Mouse (Mus musculus): ENCODE data around the gene Ugt1a6b. TPM values are rescaled to one million over a fixed set of nuclear protein-coding genes. Genes with fewer than 3 reads are reported as not detected.

Gene Ugt1a6b
- polyA plus RNA-seq, 1 experiment from 2014 or later = 0.55 TPM

DNA sequence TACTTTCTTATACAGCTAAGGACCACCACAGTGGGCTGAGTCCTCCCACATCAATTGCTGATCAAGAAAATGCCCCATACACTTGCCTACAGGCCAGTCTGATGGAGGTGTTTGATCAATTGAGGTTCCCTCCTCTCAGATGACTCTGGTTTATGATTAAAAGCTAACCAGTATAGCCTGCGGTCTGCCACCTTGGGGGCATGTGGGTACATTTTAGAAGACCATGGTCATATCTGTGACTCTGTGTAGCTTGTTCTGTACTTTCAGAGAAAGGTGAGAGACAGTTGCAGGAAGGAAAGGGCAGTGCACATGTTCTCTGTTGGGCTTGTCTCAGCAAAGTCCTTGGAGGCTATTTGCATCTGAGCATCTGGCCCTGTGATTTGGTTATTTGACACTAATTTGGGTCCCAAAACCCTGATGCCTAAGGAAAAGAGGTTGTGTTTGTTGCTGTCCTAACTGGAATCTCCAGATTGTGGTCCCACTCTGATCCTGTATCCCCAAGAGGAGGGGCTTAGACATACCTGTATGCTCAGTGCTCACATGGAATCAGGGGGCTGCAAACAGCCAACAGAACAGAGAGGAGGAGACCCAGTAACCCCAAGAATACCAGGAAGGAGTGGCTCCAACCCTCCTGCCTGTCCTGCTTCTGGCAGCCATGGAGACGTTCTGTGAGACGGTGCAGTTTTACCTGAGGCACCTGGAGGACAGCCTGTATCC lies 129.8 kb downstream of the Ugt1a6b start:
- peaks cover 76% of the 10 kb centered on the region for H3K9me3 ChIP-seq (replicated peaks; ENCODE audit: low read length)
- no peak overlapping the region for H3K4me3 ChIP-seq (replicated peaks; ENCODE audit: low read depth, low read length)
- H3K4me1 ChIP-seq (replicated peaks; ENCODE audit: insufficient read depth, low read length) = no peaks in the 10 kb centered on the region
- no peaks in the 10 kb centered on the region for H3K27me3 ChIP-seq (ENCODE audit: insufficient read depth, low read length)
- no peaks in the 10 kb centered on the region for H3K36me3 ChIP-seq (ENCODE audit: insufficient read depth, low read length)
- no peak overlapping the region for H3K4me2 ChIP-seq (ENCODE audit: low read length)
- DNase-seq (ENCODE audit: low spot score) = no peak
- no peak overlapping the region for H3K9ac ChIP-seq (ENCODE audit: low read depth, low read length)
- TF ChIP-seq CTCF (IDR thresholded peaks at IDR 0.05; ENCODE audit: low read depth) = no peak
- H3K27ac ChIP-seq = no peak overlapping the region
- ATAC-seq (replicated peaks; ENCODE audit: low FRiP score, low read depth) = no peak
- 50% methylated on average over 3 of the region's 3 CpGs for WGBS

DNA sequence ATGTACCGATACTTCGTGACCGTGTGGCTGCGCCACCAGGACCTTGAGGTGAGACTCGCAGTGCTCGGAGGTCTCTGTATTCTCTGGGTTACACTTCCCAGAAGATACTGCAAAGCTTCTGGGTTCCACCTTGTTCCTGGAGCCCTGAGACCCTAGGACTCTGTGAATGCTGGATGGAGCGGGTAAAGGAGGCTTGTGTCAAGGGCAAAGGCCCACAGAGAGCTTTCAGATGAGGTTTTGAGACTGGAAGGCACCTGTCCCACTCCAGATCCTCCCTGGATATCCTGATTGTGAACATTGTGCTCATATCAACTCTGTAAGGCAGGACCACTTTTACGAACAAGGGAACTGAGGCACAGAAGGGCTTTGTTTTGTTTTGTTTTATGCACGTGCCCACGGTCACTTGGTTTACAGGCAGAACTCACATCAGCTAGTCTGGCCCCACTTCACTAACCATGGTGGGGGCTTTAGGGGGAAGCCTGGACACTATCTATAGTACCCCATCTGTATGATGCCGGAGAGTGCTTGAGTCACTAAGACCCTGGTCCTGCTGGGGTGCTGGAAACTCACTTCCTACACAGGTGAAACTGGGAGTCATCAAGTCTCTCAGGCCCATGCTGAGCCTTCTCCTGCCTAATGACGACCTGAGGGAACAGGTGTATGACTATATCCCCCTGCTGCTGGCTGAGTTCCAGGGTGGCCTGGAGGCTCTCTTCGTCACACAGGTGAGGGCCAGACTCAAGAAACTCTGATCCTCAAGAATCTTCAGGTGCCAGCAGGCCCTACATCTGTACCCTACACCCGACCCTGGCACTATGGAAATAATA lies 130.6 kb downstream of the Ugt1a6b start:
- DNase-seq (ENCODE audit: low spot score) (no peak), ATAC-seq (replicated peaks; ENCODE audit: low FRiP score, low read depth) (no peak)
- no peaks in the 10 kb centered on the region for H3K4me1 ChIP-seq (replicated peaks; ENCODE audit: insufficient read depth, low read length)
- WGBS = 65% methylated on average over 14 of the region's 14 CpGs
- TF ChIP-seq CTCF (IDR thresholded peaks at IDR 0.05; ENCODE audit: low read depth) = no peak
- H3K9me3 ChIP-seq (replicated peaks; ENCODE audit: low read length) = peaks cover 76% of the 10 kb centered on the region
- H3K4me2 ChIP-seq (ENCODE audit: low read length) = no peak overlapping the region
- no peak overlapping the region for H3K9ac ChIP-seq (ENCODE audit: low read depth, low read length)
- H3K27me3 ChIP-seq (ENCODE audit: insufficient read depth, low read length) = no peaks in the 10 kb centered on the region
- H3K4me3 ChIP-seq (replicated peaks; ENCODE audit: low read depth, low read length) = no peak overlapping the region
- no peak overlapping the region for H3K27ac ChIP-seq
- no peaks in the 10 kb centered on the region for H3K36me3 ChIP-seq (ENCODE audit: insufficient read depth, low read length)

DNA sequence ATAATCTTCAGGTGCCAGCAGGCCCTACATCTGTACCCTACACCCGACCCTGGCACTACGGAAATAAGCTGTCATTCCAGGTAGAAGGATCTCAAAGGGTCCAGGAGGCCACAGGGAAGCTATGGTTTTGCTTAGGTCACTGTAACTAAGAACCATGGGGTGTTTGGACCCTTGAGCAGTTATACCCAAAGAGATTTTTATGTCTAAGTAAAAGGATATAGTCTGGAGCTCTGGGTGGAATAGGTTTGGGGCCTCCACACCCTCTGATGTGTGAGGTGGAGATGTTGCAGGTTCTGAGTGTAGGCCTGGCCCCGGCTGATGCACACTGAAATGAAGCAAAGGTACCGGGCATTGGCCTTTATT lies 131.2 kb downstream of the Ugt1a6b start:
- ATAC-seq (replicated peaks; ENCODE audit: low FRiP score, low read depth) = no peak
- Histone ChIP-seq H3K4me1 (replicated peaks; ENCODE audit: insufficient read depth, low read length) (no peaks in the 10 kb centered on the region), H3K9ac (ENCODE audit: low read depth, low read length) (no peak overlapping the region), H3K27me3 (ENCODE audit: insufficient read depth, low read length) (no peaks in the 10 kb centered on the region), H3K4me2 (ENCODE audit: low read length) (no peak overlapping the region), H3K4me3 (replicated peaks; ENCODE audit: low read depth, low read length) (no peak overlapping the region), H3K27ac (no peak overlapping the region), H3K9me3 (replicated peaks; ENCODE audit: low read length) (peaks cover 72% of the 10 kb centered on the region), H3K36me3 (ENCODE audit: insufficient read depth, low read length) (no peaks in the 10 kb centered on the region)
- no peak for TF ChIP-seq CTCF (IDR thresholded peaks at IDR 0.05; ENCODE audit: low read depth)
- DNase-seq (ENCODE audit: low spot score) = no peak
- 61% methylated on average over 4 of the region's 4 CpGs for WGBS

DNA sequence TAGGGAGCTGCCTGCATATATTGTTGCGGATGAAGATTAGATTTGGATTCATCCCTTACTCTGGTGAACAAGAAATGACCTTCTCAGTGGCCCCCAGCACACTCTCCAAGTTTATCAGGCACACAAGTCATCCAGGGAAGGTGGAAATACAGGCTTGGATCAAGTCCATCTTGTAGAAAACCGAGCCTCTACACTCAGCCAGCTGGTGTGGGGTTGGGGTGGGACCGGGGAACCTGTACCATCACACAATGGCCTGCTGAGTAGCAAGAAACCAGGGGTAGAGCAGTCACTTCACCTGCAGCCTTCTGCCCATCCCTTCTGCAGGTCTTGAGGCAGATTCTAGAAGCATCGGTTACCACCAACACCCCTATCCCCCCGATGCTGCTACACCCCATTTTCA lies 131.6 kb downstream of the Ugt1a6b start:
- Histone ChIP-seq H3K9ac (ENCODE audit: low read depth, low read length) (no peak overlapping the region), H3K9me3 (replicated peaks; ENCODE audit: low read length) (peaks cover 74% of the 10 kb centered on the region), H3K4me3 (replicated peaks; ENCODE audit: low read depth, low read length) (no peak overlapping the region), H3K4me1 (replicated peaks; ENCODE audit: insufficient read depth, low read length) (no peaks in the 10 kb centered on the region), H3K4me2 (ENCODE audit: low read length) (no peak overlapping the region), H3K27me3 (ENCODE audit: insufficient read depth, low read length) (no peaks in the 10 kb centered on the region), H3K27ac (no peak overlapping the region), H3K36me3 (ENCODE audit: insufficient read depth, low read length) (no peaks in the 10 kb centered on the region)
- TF ChIP-seq CTCF (IDR thresholded peaks at IDR 0.05; ENCODE audit: low read depth) = no peak
- ATAC-seq (replicated peaks; ENCODE audit: low FRiP score, low read depth) (no peak), DNase-seq (ENCODE audit: low spot score) (no peak)
- WGBS = 40% methylated on average over 5 of the region's 5 CpGs

DNA sequence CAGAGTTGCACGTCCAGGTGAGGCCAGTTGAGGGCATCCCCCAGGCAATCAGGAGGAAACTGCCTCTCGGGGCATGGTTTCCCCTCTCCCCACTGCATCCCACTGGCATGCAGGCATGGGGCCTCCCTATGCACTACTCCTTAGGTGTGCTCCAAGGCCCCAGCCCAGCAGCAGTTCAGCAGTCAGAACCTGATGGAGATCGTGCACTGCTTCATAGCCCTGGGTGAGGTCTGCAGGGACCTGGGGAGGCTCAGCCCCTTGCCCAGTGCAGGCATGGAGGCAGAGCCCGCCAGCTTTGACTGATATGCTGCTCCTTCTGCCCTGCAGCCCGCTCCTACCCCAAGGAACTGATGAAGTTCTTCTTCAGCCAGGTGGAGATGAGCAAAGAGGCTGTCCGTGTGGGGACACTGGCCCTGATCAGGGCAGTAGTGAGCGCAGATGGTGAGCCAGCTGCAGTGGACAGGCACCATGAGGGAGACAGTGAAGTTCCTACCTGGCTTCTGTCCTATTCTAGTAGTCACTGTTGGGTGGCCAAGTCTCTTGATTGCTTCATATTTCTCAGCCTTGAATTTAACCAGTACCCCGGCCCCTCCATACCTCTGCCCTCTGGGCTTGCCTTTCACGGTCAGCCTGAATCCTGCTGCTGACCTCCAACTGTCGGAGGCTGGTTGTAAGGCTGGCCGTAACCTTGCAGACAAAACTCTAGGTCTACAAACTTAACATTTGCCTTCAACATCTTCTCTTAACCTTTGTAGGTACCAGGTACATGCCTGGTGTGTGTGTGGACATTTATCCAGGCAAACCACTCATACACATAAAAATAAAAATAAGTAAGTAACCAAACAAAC lies 132.2 kb downstream of the Ugt1a6b start:
- H3K27me3 ChIP-seq (ENCODE audit: insufficient read depth, low read length) = no peaks in the 10 kb centered on the region
- H3K4me1 ChIP-seq (replicated peaks; ENCODE audit: insufficient read depth, low read length) = no peaks in the 10 kb centered on the region
- TF ChIP-seq CTCF (IDR thresholded peaks at IDR 0.05; ENCODE audit: low read depth) = no peak
- H3K9ac ChIP-seq (ENCODE audit: low read depth, low read length) = no peak overlapping the region
- DNase-seq (ENCODE audit: low spot score) (no peak), ATAC-seq (replicated peaks; ENCODE audit: low FRiP score, low read depth) (no peak)
- H3K36me3 ChIP-seq (ENCODE audit: insufficient read depth, low read length) = no peaks in the 10 kb centered on the region
- no peak overlapping the region for H3K4me3 ChIP-seq (replicated peaks; ENCODE audit: low read depth, low read length)
- no peak overlapping the region for H3K4me2 ChIP-seq (ENCODE audit: low read length)
- no peak overlapping the region for H3K27ac ChIP-seq
- WGBS = 63% methylated on average over 11 of the region's 11 CpGs
- peaks cover 74% of the 10 kb centered on the region for H3K9me3 ChIP-seq (replicated peaks; ENCODE audit: low read length)

DNA sequence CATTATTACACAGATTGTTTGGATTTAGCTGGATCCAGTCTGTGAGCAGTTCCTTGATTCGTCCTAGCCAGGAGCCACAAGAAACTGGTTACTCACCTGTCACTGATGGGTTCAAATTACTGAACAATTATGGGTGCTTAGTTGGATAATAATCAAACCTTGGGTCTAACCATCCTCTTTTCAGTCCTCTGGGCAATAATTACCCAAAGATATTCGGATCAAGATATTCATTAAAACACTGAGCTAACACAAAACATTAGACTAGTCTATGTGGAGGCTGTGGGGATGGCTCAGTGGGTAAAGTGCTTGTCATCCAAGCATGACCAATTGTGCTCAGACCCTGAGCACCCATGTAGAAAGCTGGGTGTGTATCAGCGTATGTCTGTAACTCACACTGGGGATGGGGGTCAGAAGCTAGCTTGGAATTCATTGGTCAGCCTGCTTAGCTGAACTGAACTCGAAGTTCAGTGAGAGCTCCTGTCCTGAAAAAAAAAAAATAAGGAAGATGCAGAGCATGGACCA lies 132.9 kb downstream of the Ugt1a6b start:
- Histone ChIP-seq H3K4me2 (ENCODE audit: low read length) (no peak overlapping the region), H3K9me3 (replicated peaks; ENCODE audit: low read length) (peaks cover 76% of the 10 kb centered on the region), H3K27me3 (ENCODE audit: insufficient read depth, low read length) (no peaks in the 10 kb centered on the region), H3K27ac (no peak overlapping the region), H3K9ac (ENCODE audit: low read depth, low read length) (no peak overlapping the region), H3K4me3 (replicated peaks; ENCODE audit: low read depth, low read length) (no peak overlapping the region), H3K4me1 (replicated peaks; ENCODE audit: insufficient read depth, low read length) (no peaks in the 10 kb centered on the region), H3K36me3 (ENCODE audit: insufficient read depth, low read length) (no peaks in the 10 kb centered on the region)
- ATAC-seq (replicated peaks; ENCODE audit: low FRiP score, low read depth) = peak; percentile 60
- DNase-seq (ENCODE audit: low spot score) = peak; percentile 52
- 55% methylated on average over 4 of the region's 4 CpGs for WGBS
- no peak for TF ChIP-seq CTCF (IDR thresholded peaks at IDR 0.05; ENCODE audit: low read depth)
